Mouse (Mus musculus) midbrain, embryonic 11.5 days (tissue): ENCODE measurements around the gene Tdrd12. TPM values are rescaled to one million over a fixed set of nuclear protein-coding genes. Genes with fewer than 3 reads are reported as not detected.
"Not testable (repeated sequence)": the region's sequence is repeated elsewhere in the genome, so short reads cannot be mapped to it uniquely, and the experiment has no call there.

Source experiments
- ATAC-seq: fragments of 200-750 bp; cut with Nextera tagmentation; 2 replicates; pipeline ENCODE4 v1.8.0; 2017; ENCODE audit warnings: moderate TSS enrichment, moderate library complexity; ENCODE audit not compliant: low FRiP score
- DNase-seq: peaks from one replicate; pipeline ENCODE4 v3.0.0; 2015; ENCODE audit warnings: low spot score; ENCODE audit errors: missing footprints
- H3K27ac ChIP-seq: fragments of 300-500 bp; sonication (generic); 2 replicates; pipeline ENCODE4 v1.5.1; 2014; ENCODE audit warnings: low read depth, low read length
- H3K27me3 ChIP-seq: fragments of 300-500 bp; sonication (generic); 2 replicates; pipeline ENCODE4 v1.6.1; 2014; ENCODE audit warnings: mild to moderate bottlenecking, low read length, moderate library complexity, mixed read lengths; ENCODE audit not compliant: control insufficient read depth, insufficient read depth
- H3K36me3 ChIP-seq: fragments of 300-500 bp; sonication (generic); 2 replicates; pipeline ENCODE4 v1.6.1; 2014; ENCODE audit warnings: mild to moderate bottlenecking, low read length, moderate library complexity, mixed read lengths; ENCODE audit not compliant: control insufficient read depth, insufficient read depth
- H3K4me1 ChIP-seq: fragments of 300-500 bp; sonication (generic); 2 replicates; pipeline ENCODE4 v1.6.1; 2014; ENCODE audit warnings: low read length; ENCODE audit not compliant: control insufficient read depth, insufficient read depth
- H3K4me2 ChIP-seq: fragments of 300-500 bp; sonication (generic); 2 replicates; pipeline ENCODE4 v1.6.1; 2014; ENCODE audit warnings: mild to moderate bottlenecking, moderate library complexity
- H3K4me3 ChIP-seq: fragments of 300-500 bp; sonication (generic); 2 replicates; pipeline ENCODE4 v1.5.1; 2014; ENCODE audit warnings: low read depth, low read length
- H3K9ac ChIP-seq: fragments of 300-500 bp; sonication (generic); 2 replicates; pipeline ENCODE4 v1.6.1; 2014; ENCODE audit warnings: low read length
- H3K9me3 ChIP-seq: fragments of 300-500 bp; sonication (generic); 2 replicates; pipeline ENCODE4 v1.6.1; 2016; ENCODE audit warnings: low read length; ENCODE audit not compliant: control insufficient read depth
- WGBS: fragments of 180-500 bp; shearing (Covaris S2); extraction: QIAGEN DNeasy Blood & Tissue Kit; methylation state at CpG from one replicate; pipeline ENCODE4 v1.1.7; 2014; 5-methylcytosine and 5-hydroxymethylcytosine counted together
- polyA plus RNA-seq: library from polyadenylated mRNA; unstranded; fragments of >200 nt; fragmentation: Nextera tagmentation; extraction: Ambion mirVana; gene quantifications from 2 replicates; pipeline ENCODE4 v1.2.1, GENCODE M21; 2014

Gene Tdrd12
- polyA plus RNA-seq, 1 experiment from 2014 or later = 0.11 TPM

DNA sequence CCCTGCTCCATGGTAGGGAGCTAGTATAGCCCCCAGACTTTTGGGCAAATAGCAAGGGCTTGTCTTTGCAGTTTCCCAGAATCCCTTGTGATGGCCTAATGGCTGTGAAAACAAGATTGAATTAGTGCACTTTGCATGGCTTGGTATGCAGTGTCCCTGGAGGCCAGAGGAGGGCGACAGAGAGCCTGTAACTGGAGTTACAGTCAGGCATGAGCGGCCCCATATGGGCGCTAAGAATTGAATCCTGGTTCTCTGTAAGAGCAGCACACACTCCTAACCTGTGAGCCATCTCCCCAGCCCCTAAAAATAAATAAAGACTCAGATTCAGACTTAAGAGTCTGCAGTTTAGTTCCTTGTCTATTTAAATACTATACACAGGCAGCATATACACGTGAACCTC is 42.3 kb upstream of the Tdrd12 start:
- no peak for ATAC-seq
- 36% methylated on average over 4 of the region's 4 CpGs for WGBS
- H3K27me3 ChIP-seq = peaks cover 15% of the 10 kb centered on the region

DNA sequence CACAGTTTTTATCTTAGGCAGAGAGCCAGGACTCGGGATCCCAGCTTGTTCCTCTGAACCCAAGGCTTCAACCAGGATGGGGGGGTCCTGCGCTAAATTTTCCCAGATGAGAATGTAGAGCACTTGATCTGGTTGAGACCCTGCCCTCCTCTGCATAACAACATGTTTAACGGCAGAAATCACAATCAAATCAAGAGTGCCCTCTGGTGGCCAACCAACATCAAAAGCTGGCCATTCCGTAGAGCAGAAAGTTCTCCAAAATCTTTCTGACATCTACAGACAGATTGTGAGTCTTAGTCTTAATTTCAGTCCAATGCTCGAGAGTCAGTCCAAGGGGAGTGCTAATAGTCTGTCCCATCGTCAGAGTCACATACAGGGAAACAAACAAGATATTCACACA is 33.3 kb upstream of the Tdrd12 start:
- 24% methylated on average over 6 of the region's 6 CpGs for WGBS

More for the DNA sequence above, 42.3 kb upstream of the Tdrd12 start:
- peak; percentile 88 for DNase-seq
- H3K36me3 ChIP-seq = no peaks in the 10 kb centered on the region
- no peak overlapping the region for H3K9ac ChIP-seq
- peaks cover 14% of the 10 kb centered on the region for H3K4me1 ChIP-seq
- H3K4me3 ChIP-seq = no peak overlapping the region
- no peak overlapping the region for H3K4me2 ChIP-seq
- no peak overlapping the region for H3K27ac ChIP-seq
- no peaks in the 10 kb centered on the region for H3K9me3 ChIP-seq

DNA sequence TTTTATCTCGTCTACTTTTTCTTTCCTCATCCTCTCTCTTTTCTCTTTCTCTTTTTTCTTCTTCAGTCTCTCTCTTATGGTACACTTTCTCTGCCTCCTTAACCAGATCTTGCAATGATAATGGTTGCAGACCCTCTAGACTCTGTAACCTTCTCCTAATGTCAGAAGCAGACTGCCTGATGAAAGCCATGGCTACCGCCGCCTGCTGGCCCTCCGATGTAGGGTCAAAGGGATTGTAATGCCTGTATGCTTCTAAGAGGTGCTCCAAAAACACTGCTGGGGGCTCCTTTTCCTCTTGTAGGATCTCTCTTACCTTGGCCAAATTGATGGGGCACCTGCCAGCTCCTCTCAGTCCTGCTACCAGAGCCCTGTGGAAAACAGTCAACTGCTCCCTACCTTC is 32.2 kb upstream of the Tdrd12 start:
- ATAC-seq, H3K9me3 ChIP-seq, H3K4me2 ChIP-seq, H3K9ac ChIP-seq, H3K27me3 ChIP-seq, H3K4me1 ChIP-seq, H3K4me3 ChIP-seq, H3K36me3 ChIP-seq, H3K27ac ChIP-seq: not testable (repeated sequence)
- peak; percentile 23 for DNase-seq
- 85% methylated on average over 4 of the region's 4 CpGs for WGBS

More for the DNA sequence above, 33.3 kb upstream of the Tdrd12 start:
- H3K9me3 ChIP-seq, H3K4me1 ChIP-seq, H3K36me3 ChIP-seq, H3K4me2 ChIP-seq, ATAC-seq, H3K9ac ChIP-seq, H3K27ac ChIP-seq, H3K27me3 ChIP-seq, H3K4me3 ChIP-seq: not testable (repeated sequence)
- DNase-seq = peak; percentile 81

DNA sequence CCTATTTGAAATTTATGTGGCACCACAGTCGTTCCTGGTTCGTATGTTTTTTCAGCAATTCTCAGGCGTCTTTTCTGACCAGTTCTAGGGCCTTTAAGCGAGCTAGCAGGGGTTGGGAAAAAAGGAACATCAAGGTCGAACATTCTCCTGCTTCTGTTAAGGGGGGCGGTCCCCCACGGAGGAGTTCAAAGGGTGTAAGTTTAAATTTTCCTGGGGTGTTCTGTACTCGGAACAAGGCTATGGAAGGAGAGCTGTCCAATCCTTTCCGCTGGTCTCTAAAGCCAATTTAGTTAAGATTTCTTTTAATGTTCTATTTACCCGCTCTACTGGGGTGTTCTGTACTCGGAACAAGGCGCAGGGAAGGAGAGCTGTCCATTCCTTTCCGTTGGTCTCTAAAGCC is 28.4 kb upstream of the Tdrd12 start:
- not testable (repeated sequence) for H3K27ac ChIP-seq, H3K4me2 ChIP-seq, H3K9me3 ChIP-seq, H3K9ac ChIP-seq, H3K4me1 ChIP-seq, H3K36me3 ChIP-seq, DNase-seq, ATAC-seq, H3K4me3 ChIP-seq, H3K27me3 ChIP-seq
- WGBS = 87% methylated on average over 13 of the region's 13 CpGs

DNA sequence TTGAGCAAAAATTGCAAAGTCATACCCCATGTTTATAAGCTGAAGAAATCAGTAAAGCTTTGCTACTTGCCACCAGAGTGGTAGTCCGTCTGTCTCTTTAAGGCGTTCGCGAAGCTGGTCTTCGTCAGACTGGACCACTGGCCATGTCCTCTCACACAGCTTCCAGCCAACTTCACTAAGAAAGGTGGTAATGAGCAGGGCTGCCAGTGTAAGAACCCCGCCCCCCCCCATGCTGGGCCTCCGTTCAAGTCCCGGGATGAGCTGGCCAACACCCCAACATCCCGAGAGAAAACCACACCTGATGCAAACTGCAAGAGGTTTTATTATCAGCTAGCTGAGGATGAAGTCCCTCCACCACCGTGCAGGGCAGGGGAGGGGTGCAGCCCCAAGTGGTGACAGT is 27.3 kb upstream of the Tdrd12 start:
- not testable (repeated sequence) for H3K27ac ChIP-seq, H3K9ac ChIP-seq, DNase-seq, H3K4me2 ChIP-seq, H3K4me1 ChIP-seq, ATAC-seq, H3K27me3 ChIP-seq, H3K4me3 ChIP-seq, H3K36me3 ChIP-seq, H3K9me3 ChIP-seq
- 87% methylated on average over 10 of the region's 10 CpGs for WGBS

DNA sequence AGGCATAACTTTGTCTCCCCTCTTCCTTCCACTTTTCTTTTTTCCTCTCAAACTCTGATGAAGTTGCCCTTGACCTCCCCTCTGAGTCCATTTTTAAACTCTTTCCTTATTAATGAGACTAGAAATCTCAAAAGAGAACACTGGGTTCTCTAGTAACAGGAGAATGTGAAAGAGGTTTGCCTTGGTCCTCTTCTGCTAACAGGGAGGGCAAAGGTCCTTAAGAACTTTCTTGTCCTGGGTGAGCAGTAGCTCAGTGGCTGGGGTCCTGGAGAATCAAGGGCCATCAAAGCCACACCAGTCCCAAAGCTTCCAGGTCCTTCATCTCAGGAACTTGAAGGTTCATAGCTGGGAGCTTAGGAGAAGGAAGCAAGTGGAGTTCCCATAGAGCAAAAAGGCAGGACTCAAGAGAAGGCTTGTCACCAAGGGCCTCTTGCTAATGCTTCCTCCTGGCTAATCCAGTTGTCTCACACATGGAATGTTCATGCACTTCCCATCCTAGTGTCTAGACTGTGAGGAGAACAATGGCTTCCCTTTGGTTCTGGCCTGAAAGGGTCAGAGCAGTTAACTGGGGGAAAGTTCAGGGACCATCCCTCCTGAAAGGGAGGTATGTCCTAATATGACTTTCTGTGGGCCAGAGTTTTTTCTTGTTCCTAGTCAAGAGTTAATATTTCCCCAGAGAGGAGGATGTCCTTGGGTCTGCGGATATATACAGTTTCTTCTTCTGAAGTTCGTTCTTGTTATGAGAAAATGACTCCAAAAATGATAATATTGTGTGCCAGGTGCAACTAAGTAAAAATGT is 26.7 kb upstream of the Tdrd12 start:
- Histone ChIP-seq H3K27me3 (no peaks in the 10 kb centered on the region), H3K4me1 (no peaks in the 10 kb centered on the region), H3K4me2 (no peak overlapping the region), H3K36me3 (no peaks in the 10 kb centered on the region), H3K9me3 (no peaks in the 10 kb centered on the region), H3K4me3 (no peak overlapping the region), H3K9ac (no peak overlapping the region), H3K27ac (no peak overlapping the region)
- WGBS = 88% methylated on average over 2 of the region's 2 CpGs
- no peak for ATAC-seq
- DNase-seq = peak; percentile 31

DNA sequence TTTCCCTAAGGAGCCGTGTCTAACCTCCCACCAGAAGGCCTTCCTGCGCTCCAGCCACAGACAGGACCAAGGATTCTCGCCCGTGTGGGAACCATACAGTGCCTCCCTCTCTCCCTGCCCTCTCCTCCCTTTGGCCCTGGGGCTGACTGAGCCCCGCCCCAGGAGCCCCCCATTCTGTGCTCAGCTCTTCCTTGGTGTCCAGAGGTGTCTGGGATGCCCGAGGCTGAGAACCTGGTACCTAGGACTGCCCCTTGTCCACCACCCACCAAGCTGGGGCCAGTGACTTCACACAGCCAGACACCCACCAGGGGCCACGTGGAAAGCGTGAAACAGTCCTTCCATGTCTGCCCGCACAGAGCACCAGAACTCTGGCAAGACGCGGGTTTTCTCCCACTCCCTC is 25.5 kb upstream of the Tdrd12 start:
- Histone ChIP-seq H3K27me3 (no peaks in the 10 kb centered on the region), H3K4me1 (no peaks in the 10 kb centered on the region), H3K4me3 (no peak overlapping the region), H3K36me3 (no peaks in the 10 kb centered on the region), H3K27ac (no peak overlapping the region), H3K9me3 (no peaks in the 10 kb centered on the region), H3K4me2 (no peak overlapping the region), H3K9ac (no peak overlapping the region)
- ATAC-seq (no peak), DNase-seq (peak; percentile 57)
- 74% methylated on average over 11 of the region's 11 CpGs for WGBS

DNA sequence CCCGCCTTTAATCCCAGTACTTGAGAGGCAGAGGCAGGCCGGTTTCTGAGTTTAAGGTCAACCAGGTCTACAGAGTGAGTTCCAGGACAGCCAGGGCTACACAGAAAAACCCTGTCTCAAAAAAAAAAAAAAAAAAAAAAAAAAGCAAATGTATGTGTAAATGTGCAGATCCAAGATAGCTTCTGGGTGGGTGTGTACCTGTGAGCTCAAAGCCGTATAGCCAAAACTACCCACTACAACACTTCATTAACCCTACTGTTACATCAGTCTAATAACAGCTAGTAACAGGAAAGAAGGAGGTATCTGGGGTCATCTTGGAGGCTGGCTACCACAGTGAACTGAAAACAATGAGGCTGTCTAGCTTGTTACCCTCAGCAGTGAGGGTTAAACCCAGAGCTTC is 22.3 kb upstream of the Tdrd12 start:
- H3K9me3 ChIP-seq = no peaks in the 10 kb centered on the region
- WGBS = 92% methylated on average over 3 of the region's 3 CpGs
- no peak overlapping the region for H3K4me2 ChIP-seq
- H3K36me3 ChIP-seq = no peaks in the 10 kb centered on the region
- ATAC-seq = no peak
- H3K27me3 ChIP-seq = no peaks in the 10 kb centered on the region
- H3K27ac ChIP-seq = no peak overlapping the region
- no peak overlapping the region for H3K4me3 ChIP-seq
- no peak overlapping the region for H3K9ac ChIP-seq
- peaks cover 4% of the 10 kb centered on the region; the same call in 1 of the 2 replicates for H3K4me1 ChIP-seq
- DNase-seq = peak; percentile 4

DNA sequence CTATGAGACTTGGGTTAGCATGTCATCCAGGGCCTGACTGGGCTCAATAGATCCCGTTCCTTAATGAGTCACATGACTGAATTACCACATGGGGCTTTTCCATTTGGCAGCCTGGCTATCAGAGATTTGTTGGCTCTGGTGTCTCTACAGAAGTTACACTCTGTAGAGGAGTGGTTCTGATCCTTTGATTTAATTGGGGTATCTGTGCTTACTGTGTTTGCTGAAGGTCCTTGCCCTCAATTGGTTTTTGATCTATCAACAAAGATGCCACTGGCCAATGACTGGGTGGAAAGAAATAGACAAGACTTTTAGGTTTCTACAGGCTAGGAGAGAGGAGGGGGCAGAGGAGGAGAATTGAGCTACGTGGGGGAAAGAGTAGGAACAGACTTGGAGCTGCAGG is 21.1 kb upstream of the Tdrd12 start:
- ATAC-seq (no peak), DNase-seq (peak; percentile 39)
- H3K4me3 ChIP-seq = no peak overlapping the region
- peaks cover 6% of the 10 kb centered on the region; the same call in 1 of the 2 replicates for H3K4me1 ChIP-seq
- no peak overlapping the region for H3K4me2 ChIP-seq
- WGBS = 62% methylated on average over 2 of the region's 2 CpGs
- no peak overlapping the region for H3K27ac ChIP-seq
- no peaks in the 10 kb centered on the region for H3K9me3 ChIP-seq
- no peaks in the 10 kb centered on the region for H3K27me3 ChIP-seq
- no peak overlapping the region for H3K9ac ChIP-seq
- no peaks in the 10 kb centered on the region for H3K36me3 ChIP-seq
